1 mouse cellular context compared by ENCODE assay signal in the genomic region with DNA sequence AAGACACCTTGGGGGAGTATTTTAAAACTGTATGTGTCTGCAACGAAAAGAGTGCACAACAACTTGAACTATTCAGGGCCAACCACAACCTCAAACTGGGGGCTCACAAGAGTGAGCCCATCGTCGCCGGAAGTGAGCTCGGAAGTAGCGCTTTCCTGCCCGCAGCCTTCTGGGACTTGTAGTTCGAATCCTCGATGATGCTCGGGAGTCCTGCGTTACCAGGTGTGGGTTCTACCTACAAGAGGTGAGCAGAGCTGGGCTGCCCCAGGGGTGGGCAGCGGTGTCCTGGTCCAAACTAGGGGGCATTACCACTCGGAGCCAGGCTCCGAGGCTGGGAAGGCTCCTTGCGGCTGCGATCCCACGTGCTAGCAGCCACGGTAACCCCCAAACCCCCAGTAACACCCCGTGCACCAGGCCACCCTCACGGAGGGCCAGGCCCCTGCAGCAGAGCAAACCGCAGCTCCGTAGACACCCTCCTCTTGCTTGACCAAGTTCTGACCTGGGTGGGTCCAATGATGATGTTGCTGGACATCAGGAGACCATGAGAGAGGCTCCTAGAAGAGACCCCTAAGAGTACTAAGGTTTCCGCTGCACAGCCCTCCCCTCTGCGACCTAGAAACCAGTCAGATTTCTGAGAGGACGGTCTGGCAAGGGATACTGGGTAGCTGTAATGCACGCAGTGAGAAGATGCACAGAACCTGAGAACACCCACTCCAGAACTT.
TF ChIP-seq lines count a peak whose summit lies in the region.

No protein-coding gene starts in this region.

TF ChIP-seq in myocyte, 11 proteins besides CTCF, POLR2A, EP300 and RAD21 (continued from another document):
- TF ChIP-seq MAX (IDR thresholded peaks at IDR 0.05; ENCODE audit: low read depth) (no peak), MYOG (IDR thresholded peaks at IDR 0.05; ENCODE audit: control insufficient read depth in 1 of 3, insufficient read depth in 1 of 3, insufficient read length in 2 of 3, low read depth in 2 of 3) (no peak), CEBPB (IDR thresholded peaks at IDR 0.05; ENCODE audit: insufficient read depth, poor library complexity, severe bottlenecking) (no peak), E2F4 (IDR thresholded peaks at IDR 0.05; ENCODE audit: insufficient read depth) (no peak), REST (IDR thresholded peaks at IDR 0.05; ENCODE audit: insufficient read depth, insufficient read length) (no peak), USF1 (IDR thresholded peaks at IDR 0.05; ENCODE audit: low read depth) (no peak), TCF12 (IDR thresholded peaks at IDR 0.05; ENCODE audit: insufficient read depth, poor library complexity, severe bottlenecking) (no peak)
